Mouse (Mus musculus): ENCODE measurements around the gene Casd1. TPM values are rescaled to one million over a fixed set of nuclear protein-coding genes. Genes with fewer than 3 reads are reported as not detected.

Gene Casd1
- polyA plus RNA-seq, 1 experiment from 2014 or later = 12.0 TPM

DNA sequence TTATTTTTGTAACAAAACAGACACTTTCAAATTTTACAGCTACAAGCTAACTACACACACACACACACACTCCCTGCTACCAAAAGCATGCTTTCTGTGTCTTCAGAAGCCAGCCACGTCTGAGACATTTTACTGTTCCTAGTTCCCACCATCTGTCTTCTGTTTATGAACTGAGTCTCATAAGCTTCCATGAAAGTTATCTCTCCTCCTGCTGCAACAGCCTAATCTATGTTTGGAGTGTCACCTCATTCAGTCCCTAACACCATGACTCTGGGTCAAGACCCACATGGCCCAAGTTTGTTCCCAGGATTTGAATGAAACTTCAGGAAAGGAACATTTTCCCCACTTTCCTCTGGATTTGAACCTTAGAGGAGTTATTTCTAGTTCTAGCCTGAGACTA is 38.2 kb upstream of the Casd1 start:
- no peaks in the 10 kb centered on the region for H3K4me1 ChIP-seq (replicated peaks; ENCODE audit: control insufficient read depth, insufficient read depth, low read length)
- H3K27me3 ChIP-seq (replicated peaks; ENCODE audit: control insufficient read depth, insufficient read depth, low read length) = no peaks in the 10 kb centered on the region
- no peak for TF ChIP-seq CTCF (IDR thresholded peaks at IDR 0.05; ENCODE audit: low read depth)
- no peaks in the 10 kb centered on the region for H3K9me3 ChIP-seq (ENCODE audit: control insufficient read depth)
- WGBS = 55% methylated on average over 1 of the region's 1 CpGs
- H3K27ac ChIP-seq (ENCODE audit: low read depth, low read length) = no peak overlapping the region
- no peak overlapping the region for H3K9ac ChIP-seq (ENCODE audit: low read depth, low read length)
- no peak overlapping the region for H3K4me2 ChIP-seq (replicated peaks; ENCODE audit: low read depth)
- H3K4me3 ChIP-seq (ENCODE audit: low read depth, low read length) = no peak overlapping the region
- ATAC-seq = no peak
- no peaks in the 10 kb centered on the region for H3K36me3 ChIP-seq (ENCODE audit: control insufficient read depth, insufficient read depth)

- Histone ChIP-seq H3K9ac (ENCODE audit: low read depth, low read length) (no peak overlapping the region), H3K36me3 (ENCODE audit: control insufficient read depth, insufficient read depth) (no peaks in the 10 kb centered on the region), H3K4me3 (ENCODE audit: low read depth, low read length) (no peak overlapping the region), H3K27ac (ENCODE audit: low read depth, low read length) (no peak overlapping the region), H3K27me3 (replicated peaks; ENCODE audit: control insufficient read depth, insufficient read depth, low read length) (no peaks in the 10 kb centered on the region), H3K9me3 (ENCODE audit: control insufficient read depth) (no peaks in the 10 kb centered on the region), H3K4me1 (replicated peaks; ENCODE audit: control insufficient read depth, insufficient read depth, low read length) (no peaks in the 10 kb centered on the region), H3K4me2 (replicated peaks; ENCODE audit: low read depth) (no peak overlapping the region)
- TF ChIP-seq CTCF (IDR thresholded peaks at IDR 0.05; ENCODE audit: low read depth) = no peak
- no peak for ATAC-seq
- WGBS = 73% methylated on average over 5 of the region's 5 CpGs
Observed at GRCm38 (mm10) chr6:4563477-4563876, 37.2 kb upstream of the Casd1 start.

DNA sequence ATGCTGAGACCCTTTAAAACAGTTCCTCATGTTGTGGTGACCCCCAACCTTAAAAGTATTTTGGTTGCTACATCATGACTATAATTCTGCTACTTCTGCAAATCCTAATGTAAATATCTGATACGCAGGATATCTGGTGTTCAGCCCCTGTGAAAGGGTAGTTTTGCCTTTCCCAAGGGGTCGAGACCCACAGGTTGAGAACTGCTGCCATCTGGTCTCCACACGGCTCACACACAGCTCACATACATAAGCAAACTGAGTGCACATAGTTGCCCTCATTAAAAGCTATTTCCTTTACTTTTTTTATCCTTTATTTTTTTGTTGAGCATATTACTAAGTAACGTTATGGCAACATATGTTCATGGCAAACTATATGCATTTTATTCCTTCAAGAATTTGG is 30.2 kb upstream of the Casd1 start:
- 55% methylated on average over 4 of the region's 4 CpGs for WGBS

DNA sequence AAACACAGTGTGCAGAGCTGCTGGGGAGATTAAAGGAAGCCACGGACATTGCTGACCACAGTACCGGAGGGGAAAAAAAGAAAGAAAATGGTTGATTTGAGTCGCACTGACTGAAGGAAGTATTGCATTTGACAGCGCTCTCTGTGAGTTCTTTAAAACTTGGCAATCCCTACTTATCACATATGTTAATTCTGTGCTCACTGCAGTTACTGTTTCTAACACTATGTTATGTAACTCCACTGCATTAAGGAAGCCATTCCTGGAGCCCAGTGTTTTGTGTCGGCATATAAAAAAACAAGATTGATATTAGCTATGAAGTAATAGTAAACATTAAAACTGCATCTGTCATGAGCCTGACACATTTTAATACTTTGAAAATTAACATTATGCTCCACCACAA is 22.9 kb upstream of the Casd1 start:
- Histone ChIP-seq H3K4me2 (replicated peaks; ENCODE audit: low read depth) (peak overlapping the region; percentile 32; the same call in 1 of the 2 replicates), H3K27ac (ENCODE audit: low read depth, low read length) (no peak overlapping the region), H3K4me3 (ENCODE audit: low read depth, low read length) (no peak overlapping the region), H3K4me1 (replicated peaks; ENCODE audit: control insufficient read depth, insufficient read depth, low read length) (peaks cover 3% of the 10 kb centered on the region; the same call in 1 of the 2 replicates), H3K9ac (ENCODE audit: low read depth, low read length) (no peak overlapping the region), H3K36me3 (ENCODE audit: control insufficient read depth, insufficient read depth) (no peaks in the 10 kb centered on the region), H3K27me3 (replicated peaks; ENCODE audit: control insufficient read depth, insufficient read depth, low read length) (no peaks in the 10 kb centered on the region), H3K9me3 (ENCODE audit: control insufficient read depth) (no peaks in the 10 kb centered on the region)
- no peak for TF ChIP-seq CTCF (IDR thresholded peaks at IDR 0.05; ENCODE audit: low read depth)
- WGBS = 32% methylated on average over 5 of the region's 5 CpGs
- no peak for ATAC-seq

More for the DNA sequence above, 30.2 kb upstream of the Casd1 start:
- H3K9me3 ChIP-seq (ENCODE audit: control insufficient read depth) = no peaks in the 10 kb centered on the region
- no peaks in the 10 kb centered on the region for H3K27me3 ChIP-seq (replicated peaks; ENCODE audit: control insufficient read depth, insufficient read depth, low read length)
- TF ChIP-seq CTCF (IDR thresholded peaks at IDR 0.05; ENCODE audit: low read depth) = no peak
- ATAC-seq = no peak
- no peak overlapping the region for H3K4me2 ChIP-seq (replicated peaks; ENCODE audit: low read depth)
- no peaks in the 10 kb centered on the region for H3K4me1 ChIP-seq (replicated peaks; ENCODE audit: control insufficient read depth, insufficient read depth, low read length)
- no peaks in the 10 kb centered on the region for H3K36me3 ChIP-seq (ENCODE audit: control insufficient read depth, insufficient read depth)
- no peak overlapping the region for H3K27ac ChIP-seq (ENCODE audit: low read depth, low read length)
- no peak overlapping the region for H3K9ac ChIP-seq (ENCODE audit: low read depth, low read length)
- no peak overlapping the region for H3K4me3 ChIP-seq (ENCODE audit: low read depth, low read length)

DNA sequence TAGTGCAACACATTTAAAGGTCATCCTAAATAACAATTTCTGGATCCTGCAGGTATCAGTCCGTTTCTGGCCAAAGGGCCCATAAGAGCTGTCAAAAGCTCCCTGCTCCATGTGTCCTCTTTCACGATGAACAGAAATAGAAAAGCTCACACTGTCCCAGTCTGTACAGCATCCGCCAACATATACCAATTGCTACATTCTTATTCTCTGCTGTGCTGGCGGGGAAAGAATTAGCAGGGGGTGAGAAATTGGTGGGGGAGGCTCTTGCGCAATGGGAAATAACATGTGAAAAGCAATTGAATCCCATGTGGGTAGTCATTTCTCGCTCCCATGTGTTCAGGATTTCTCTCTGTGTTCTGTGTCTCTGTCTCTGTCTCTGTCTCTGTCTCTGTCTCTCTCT is 22.3 kb upstream of the Casd1 start:
- Histone ChIP-seq H3K9ac (ENCODE audit: low read depth, low read length) (no peak overlapping the region), H3K9me3 (ENCODE audit: control insufficient read depth) (no peaks in the 10 kb centered on the region), H3K4me2 (replicated peaks; ENCODE audit: low read depth) (no peak overlapping the region), H3K27ac (ENCODE audit: low read depth, low read length) (no peak overlapping the region), H3K4me3 (ENCODE audit: low read depth, low read length) (no peak overlapping the region), H3K27me3 (replicated peaks; ENCODE audit: control insufficient read depth, insufficient read depth, low read length) (no peaks in the 10 kb centered on the region), H3K4me1 (replicated peaks; ENCODE audit: control insufficient read depth, insufficient read depth, low read length) (peaks cover 3% of the 10 kb centered on the region; the same call in 1 of the 2 replicates), H3K36me3 (ENCODE audit: control insufficient read depth, insufficient read depth) (no peaks in the 10 kb centered on the region)
- no peak for ATAC-seq
- 83% methylated on average over 6 of the region's 6 CpGs for WGBS
- TF ChIP-seq CTCF (IDR thresholded peaks at IDR 0.05; ENCODE audit: low read depth) = no peak

DNA sequence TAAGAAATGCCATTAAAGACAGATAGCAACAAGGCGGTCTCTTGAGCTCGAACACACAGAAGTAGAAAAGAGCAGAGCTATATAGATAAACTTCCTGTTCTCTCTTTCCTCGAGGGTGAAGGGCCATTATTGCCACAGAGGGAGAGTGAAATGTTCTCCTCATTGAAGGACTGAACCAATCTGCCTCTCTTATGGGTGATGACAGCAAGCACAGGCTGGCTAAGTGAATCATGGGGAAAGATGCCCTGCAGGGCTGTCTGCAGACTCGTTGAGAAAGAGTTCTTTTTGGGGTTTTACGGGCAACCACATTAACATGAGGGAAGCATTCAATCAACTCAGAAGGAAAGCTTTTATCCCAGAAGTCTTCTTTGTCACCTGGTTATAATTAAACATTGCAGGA is 21.0 kb upstream of the Casd1 start:
- no peak for ATAC-seq
- no peak for TF ChIP-seq CTCF (IDR thresholded peaks at IDR 0.05; ENCODE audit: low read depth)

GRCm38 (mm10) chr6:4583485-4583884 is 17.2 kb upstream of the Casd1 start:
- H3K27me3 ChIP-seq (replicated peaks; ENCODE audit: control insufficient read depth, insufficient read depth, low read length) = no peaks in the 10 kb centered on the region
- no peak overlapping the region for H3K4me2 ChIP-seq (replicated peaks; ENCODE audit: low read depth)
- no peak overlapping the region for H3K27ac ChIP-seq (ENCODE audit: low read depth, low read length)
- 37% methylated on average over 6 of the region's 6 CpGs for WGBS
- no peak overlapping the region for H3K4me3 ChIP-seq (ENCODE audit: low read depth, low read length)
- TF ChIP-seq CTCF (IDR thresholded peaks at IDR 0.05; ENCODE audit: low read depth) = no peak
- no peak for ATAC-seq
- no peaks in the 10 kb centered on the region for H3K36me3 ChIP-seq (ENCODE audit: control insufficient read depth, insufficient read depth)
- H3K4me1 ChIP-seq (replicated peaks; ENCODE audit: control insufficient read depth, insufficient read depth, low read length) = no peaks in the 10 kb centered on the region
- H3K9ac ChIP-seq (ENCODE audit: low read depth, low read length) = no peak overlapping the region
- no peaks in the 10 kb centered on the region for H3K9me3 ChIP-seq (ENCODE audit: control insufficient read depth)

More for the DNA sequence above, 21.0 kb upstream of the Casd1 start:
- Histone ChIP-seq H3K27me3 (replicated peaks; ENCODE audit: control insufficient read depth, insufficient read depth, low read length) (no peaks in the 10 kb centered on the region), H3K36me3 (ENCODE audit: control insufficient read depth, insufficient read depth) (no peaks in the 10 kb centered on the region), H3K27ac (ENCODE audit: low read depth, low read length) (no peak overlapping the region), H3K4me2 (replicated peaks; ENCODE audit: low read depth) (no peak overlapping the region), H3K4me3 (ENCODE audit: low read depth, low read length) (no peak overlapping the region), H3K4me1 (replicated peaks; ENCODE audit: control insufficient read depth, insufficient read depth, low read length) (peaks cover 3% of the 10 kb centered on the region; the same call in 1 of the 2 replicates), H3K9me3 (ENCODE audit: control insufficient read depth) (no peaks in the 10 kb centered on the region), H3K9ac (ENCODE audit: low read depth, low read length) (no peak overlapping the region)
- WGBS = 60% methylated on average over 5 of the region's 5 CpGs

Measured in intestine, postnatal 0 days (tissue).